Mouse (Mus musculus): ENCODE measurements around the gene Mapk1. TPM values are rescaled to one million over a fixed set of nuclear protein-coding genes. Genes with fewer than 3 reads are reported as not detected.

Gene Mapk1
- polyA plus RNA-seq (2011; ENCODE audit: insufficient read length, low read depth, missing spikeins): 230 and 254 TPM in 2 replicates

DNA sequence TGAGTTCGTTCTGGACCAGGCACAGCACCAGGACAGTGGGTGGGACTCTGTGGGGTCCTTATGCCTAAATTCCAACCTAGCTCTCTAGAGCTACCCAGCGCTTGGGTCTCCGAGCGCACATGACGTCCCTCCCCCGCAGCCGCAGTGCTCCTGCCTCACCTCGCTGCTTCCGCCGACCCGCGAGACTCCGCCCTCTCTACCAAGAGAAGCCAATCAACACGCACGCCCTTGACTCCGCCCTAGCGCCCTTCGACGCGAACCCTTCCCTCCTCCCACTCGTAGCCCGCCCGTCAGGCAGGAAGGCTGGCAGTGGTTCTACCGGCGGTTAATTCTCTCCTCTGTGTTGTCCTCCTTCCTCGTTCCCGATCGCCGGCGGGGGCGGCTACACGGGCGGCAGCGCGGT, at the start of gene Mapk1:
Gene Mapk1, plus strand, starts transcription at position 252 of the 403 bp plus-strand sequence.
- Histone ChIP-seq H3K4me3 (ENCODE audit: insufficient read depth, low read length) (peak within 1 kb of the TSS; percentile 88), H3K27ac (ENCODE audit: insufficient read depth, low read length) (peak within 1 kb of the TSS; percentile 29; the same call in 1 of the 2 replicates), H3K4me1 (ENCODE audit: control insufficient read depth, insufficient read depth, low read length) (peaks cover 2% of the 10 kb centered on the region; the same call in 1 of the 2 replicates)
- TF ChIP-seq CTCF (IDR thresholded peaks at IDR 0.05; ENCODE audit: borderline replicate concordance, insufficient read depth, low read length) (no peak), POLR2A (IDR thresholded peaks at IDR 0.05; ENCODE audit: low read depth, low read length) (peak; percentile 96)

DNA sequence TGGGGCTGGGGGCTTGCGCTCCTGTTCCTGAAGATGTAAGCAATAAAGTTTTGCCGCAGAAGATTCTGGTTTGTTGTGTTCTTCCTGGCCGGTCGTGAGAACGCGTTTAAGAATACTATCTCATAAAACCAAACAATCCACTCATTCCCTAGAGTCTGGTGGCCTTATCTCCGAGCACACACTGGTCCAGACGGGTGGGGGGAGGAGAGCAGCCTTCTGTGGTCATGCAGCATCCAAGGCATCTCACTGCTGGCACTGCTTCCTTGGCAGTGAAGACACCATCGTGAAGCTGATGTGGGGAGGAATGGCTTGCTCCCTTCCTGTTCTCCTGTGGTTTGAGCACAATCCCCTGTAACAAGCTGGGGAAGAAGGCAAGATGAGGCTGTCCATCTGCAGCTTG, 43.6 kb upstream of the Mapk1 start:
- Histone ChIP-seq H3K4me1 (ENCODE audit: control insufficient read depth, insufficient read depth, low read length) (no peaks in the 10 kb centered on the region), H3K4me3 (ENCODE audit: insufficient read depth, low read length) (no peak overlapping the region), H3K27ac (ENCODE audit: insufficient read depth, low read length) (no peak overlapping the region)
- TF ChIP-seq CTCF (IDR thresholded peaks at IDR 0.05; ENCODE audit: borderline replicate concordance, insufficient read depth, low read length): no peak
- TF ChIP-seq POLR2A (IDR thresholded peaks at IDR 0.05; ENCODE audit: low read depth, low read length): no peak

- no peaks in the 10 kb centered on the region for H3K4me1 ChIP-seq (ENCODE audit: control insufficient read depth, insufficient read depth, low read length)
- H3K27ac ChIP-seq (ENCODE audit: insufficient read depth, low read length): no peak overlapping the region
- TF ChIP-seq POLR2A (IDR thresholded peaks at IDR 0.05; ENCODE audit: low read depth, low read length) (no peak), CTCF (IDR thresholded peaks at IDR 0.05; ENCODE audit: borderline replicate concordance, insufficient read depth, low read length) (no peak)
- no peak overlapping the region for H3K4me3 ChIP-seq (ENCODE audit: insufficient read depth, low read length)
Observed at GRCm38 (mm10) chr16:16941078-16941477, 42.1 kb upstream of the Mapk1 start.

DNA sequence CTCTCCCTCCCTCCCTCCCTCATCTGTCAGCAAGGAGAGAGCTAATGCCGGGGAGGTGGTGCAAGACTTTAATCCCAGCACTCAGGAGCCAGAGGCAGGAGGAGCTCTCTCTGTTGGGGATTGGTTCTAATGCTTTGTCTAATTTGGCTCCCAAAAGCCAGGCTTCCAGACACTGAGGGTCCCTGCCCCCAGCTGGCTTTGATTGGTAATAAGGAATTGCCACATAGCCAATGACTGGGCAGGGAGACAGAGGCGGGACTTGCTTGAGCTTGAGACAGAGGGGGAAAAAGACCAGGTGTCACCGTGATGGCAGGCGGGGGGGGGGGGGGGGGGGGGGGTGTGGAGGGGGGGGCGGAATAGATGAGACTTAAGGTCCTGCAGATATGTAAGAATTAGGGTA, 24.6 kb upstream of the Mapk1 start:
- TF ChIP-seq POLR2A (IDR thresholded peaks at IDR 0.05; ENCODE audit: low read depth, low read length) (no peak), CTCF (IDR thresholded peaks at IDR 0.05; ENCODE audit: borderline replicate concordance, insufficient read depth, low read length) (no peak)
- Histone ChIP-seq H3K4me1 (ENCODE audit: control insufficient read depth, insufficient read depth, low read length) (no peaks in the 10 kb centered on the region), H3K4me3 (ENCODE audit: insufficient read depth, low read length) (no peak overlapping the region)

DNA sequence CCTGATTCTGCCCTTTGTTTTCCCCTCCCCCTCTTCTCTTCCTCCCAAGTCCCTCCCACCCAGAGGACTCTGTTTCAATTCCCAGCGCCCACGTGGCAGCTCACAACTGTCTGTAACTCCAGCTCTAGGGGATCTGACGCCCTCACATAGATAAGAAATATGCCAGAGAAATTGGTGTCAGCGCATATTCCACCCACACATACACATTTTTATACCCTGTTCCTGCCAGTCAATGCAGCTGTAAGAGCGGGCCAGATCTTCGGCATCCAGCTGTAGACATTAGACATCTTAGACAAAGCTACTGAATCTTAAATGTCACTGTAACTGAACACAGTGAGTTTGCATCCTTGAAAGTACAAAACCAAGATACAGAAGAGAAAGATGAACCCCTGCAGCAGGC, 23.3 kb upstream of the Mapk1 start:
- Histone ChIP-seq H3K4me3 (ENCODE audit: insufficient read depth, low read length) (no peak overlapping the region), H3K27ac (ENCODE audit: insufficient read depth, low read length) (no peak overlapping the region), H3K4me1 (ENCODE audit: control insufficient read depth, insufficient read depth, low read length) (no peaks in the 10 kb centered on the region)
- no peak for TF ChIP-seq POLR2A (IDR thresholded peaks at IDR 0.05; ENCODE audit: low read depth, low read length)
- TF ChIP-seq CTCF (IDR thresholded peaks at IDR 0.05; ENCODE audit: borderline replicate concordance, insufficient read depth, low read length): no peak

More for the DNA sequence above, 24.6 kb upstream of the Mapk1 start:
- no peak overlapping the region for H3K27ac ChIP-seq (ENCODE audit: insufficient read depth, low read length)

DNA sequence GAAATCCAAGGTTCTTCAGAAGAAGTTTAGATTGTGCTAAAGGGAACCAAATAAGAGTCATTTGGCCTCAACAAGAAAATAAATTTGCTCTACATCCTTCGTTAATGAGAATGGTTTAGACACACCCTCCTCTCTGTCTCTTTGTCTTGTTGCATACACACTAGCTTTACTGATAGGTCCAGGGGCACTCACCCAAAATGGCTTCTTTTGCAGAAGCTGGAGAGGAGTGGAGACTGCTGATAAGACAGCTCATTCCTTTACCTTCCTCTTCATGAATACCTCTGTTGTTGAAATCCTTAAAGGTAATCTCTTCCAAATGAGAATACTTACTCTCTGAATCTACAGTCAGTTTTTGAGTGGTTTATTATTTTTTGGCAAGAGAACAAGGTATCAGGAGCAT, 18.0 kb upstream of the Mapk1 start:
- no peak overlapping the region for H3K27ac ChIP-seq (ENCODE audit: insufficient read depth, low read length)
- TF ChIP-seq POLR2A (IDR thresholded peaks at IDR 0.05; ENCODE audit: low read depth, low read length) (no peak), CTCF (IDR thresholded peaks at IDR 0.05; ENCODE audit: borderline replicate concordance, insufficient read depth, low read length) (no peak)

GRCm38 (mm10) chr16:16966290-16966689, 16.9 kb upstream of the Mapk1 start:
- H3K4me1 ChIP-seq (ENCODE audit: control insufficient read depth, insufficient read depth, low read length): no peaks in the 10 kb centered on the region
- TF ChIP-seq CTCF (IDR thresholded peaks at IDR 0.05; ENCODE audit: borderline replicate concordance, insufficient read depth, low read length) (no peak), POLR2A (IDR thresholded peaks at IDR 0.05; ENCODE audit: low read depth, low read length) (no peak)

More for the DNA sequence above, 18.0 kb upstream of the Mapk1 start:
- Histone ChIP-seq H3K4me3 (ENCODE audit: insufficient read depth, low read length) (no peak overlapping the region), H3K4me1 (ENCODE audit: control insufficient read depth, insufficient read depth, low read length) (no peaks in the 10 kb centered on the region)

GRCm38 (mm10) chr16:16978061-16978460, 5.1 kb upstream of the Mapk1 start:
- no peak overlapping the region for H3K27ac ChIP-seq (ENCODE audit: insufficient read depth, low read length)
- H3K4me3 ChIP-seq (ENCODE audit: insufficient read depth, low read length): no peak overlapping the region
- no peak for TF ChIP-seq POLR2A (IDR thresholded peaks at IDR 0.05; ENCODE audit: low read depth, low read length)
- H3K4me1 ChIP-seq (ENCODE audit: control insufficient read depth, insufficient read depth, low read length): no peaks in the 10 kb centered on the region

More at GRCm38 (mm10) chr16:16966290-16966689, 16.9 kb upstream of the Mapk1 start:
- H3K4me3 ChIP-seq (ENCODE audit: insufficient read depth, low read length): no peak overlapping the region
- no peak overlapping the region for H3K27ac ChIP-seq (ENCODE audit: insufficient read depth, low read length)

GRCm38 (mm10) chr16:16978765-16979164, 4.4 kb upstream of the Mapk1 start:
- no peak overlapping the region for H3K4me3 ChIP-seq (ENCODE audit: insufficient read depth, low read length)
- TF ChIP-seq CTCF (IDR thresholded peaks at IDR 0.05; ENCODE audit: borderline replicate concordance, insufficient read depth, low read length): no peak
- TF ChIP-seq POLR2A (IDR thresholded peaks at IDR 0.05; ENCODE audit: low read depth, low read length): no peak
- no peaks in the 10 kb centered on the region for H3K4me1 ChIP-seq (ENCODE audit: control insufficient read depth, insufficient read depth, low read length)
- H3K27ac ChIP-seq (ENCODE audit: insufficient read depth, low read length): no peak overlapping the region

GRCm38 (mm10) chr16:16982636-16983035, 546 bp upstream of the Mapk1 start:
- peak overlapping the region; percentile 62 for H3K4me3 ChIP-seq (ENCODE audit: insufficient read depth, low read length)
- no peak overlapping the region for H3K27ac ChIP-seq (ENCODE audit: insufficient read depth, low read length)
- H3K4me1 ChIP-seq (ENCODE audit: control insufficient read depth, insufficient read depth, low read length): no peaks in the 10 kb centered on the region

More at GRCm38 (mm10) chr16:16982636-16983035, 546 bp upstream of the Mapk1 start:
- TF ChIP-seq CTCF (IDR thresholded peaks at IDR 0.05; ENCODE audit: borderline replicate concordance, insufficient read depth, low read length) (no peak), POLR2A (IDR thresholded peaks at IDR 0.05; ENCODE audit: low read depth, low read length) (no peak)

Measured in embryonic fibroblast, embryonic 13.5 days (primary cell).